Mouse (Mus musculus) myocyte (in vitro differentiated cells): ENCODE measurements around the gene Esrrg. TPM values are rescaled to one million over a fixed set of nuclear protein-coding genes. Genes with fewer than 3 reads are reported as not detected.

Experiments used
- H3K27me3 ChIP-seq: one replicate; pipeline ENCODE4 v1.6.1; 2011; ENCODE audit not compliant: control insufficient read depth, insufficient read depth, insufficient read length
- H3K36me3 ChIP-seq: one replicate; pipeline ENCODE4 v1.6.1; 2011; ENCODE audit not compliant: control insufficient read depth, insufficient read depth
- H3K4me2 ChIP-seq: one replicate; pipeline ENCODE4 v1.6.1; 2011; ENCODE audit warnings: low read depth, control low read depth
- H3K4me3 ChIP-seq: one replicate; pipeline ENCODE4 v1.5.1; 2011; ENCODE audit warnings: mild to moderate bottlenecking, control low read depth, moderate library complexity
- H3K79me2 ChIP-seq: one replicate; pipeline ENCODE4 v1.6.1; 2011; ENCODE audit not compliant: control insufficient read depth, insufficient read depth
- H3ac ChIP-seq: one replicate; pipeline ENCODE4 v1.6.1; 2011; ENCODE audit not compliant: control insufficient read depth, insufficient read length
- CEBPB ChIP-seq: IDR thresholded peaks from 2 replicates; pipeline ENCODE4 v1.6.1; 2011; ENCODE audit warnings: mild to moderate bottlenecking, moderate library complexity; ENCODE audit not compliant: poor library complexity, insufficient read depth, severe bottlenecking
- E2F4 ChIP-seq: IDR thresholded peaks from one replicate; pipeline ENCODE4 v1.6.1; 2011; ENCODE audit warnings: mild to moderate bottlenecking, control low read depth, moderate library complexity; ENCODE audit not compliant: insufficient read depth
- MAX ChIP-seq: IDR thresholded peaks from one replicate; pipeline ENCODE4 v1.6.1; 2011; ENCODE audit warnings: low read depth, mild to moderate bottlenecking, control low read depth
- MYOD1 ChIP-seq, 3 experiments: IDR thresholded peaks; one replicate each; pipeline ENCODE4 v1.6.1; 2011; ENCODE audit warnings: control low read depth in 2 of 3, low read depth in 2 of 3, mild to moderate bottlenecking in 2 of 3, moderate library complexity in 1 of 3; ENCODE audit not compliant: insufficient read length in 2 of 3, control insufficient read depth in 1 of 3
- MYOG ChIP-seq, 3 experiments: IDR thresholded peaks; one replicate each; pipeline ENCODE4 v1.6.1; 2011; ENCODE audit warnings: control low read depth in 2 of 3, low read depth in 2 of 3, mild to moderate bottlenecking in 2 of 3; ENCODE audit not compliant: insufficient read length in 2 of 3, control insufficient read depth in 1 of 3, insufficient read depth in 1 of 3
- POLR2A ChIP-seq: IDR thresholded peaks from one replicate; pipeline ENCODE4 v1.6.1; 2011; ENCODE audit warnings: low read depth, mild to moderate bottlenecking, control low read depth, moderate library complexity; ENCODE audit not compliant: insufficient read length
- POLR2AphosphoS2 ChIP-seq: IDR thresholded peaks from one replicate; pipeline ENCODE4 v1.6.1; 2011; ENCODE audit warnings: low read depth, control low read depth; ENCODE audit not compliant: insufficient read length
- REST ChIP-seq: IDR thresholded peaks from one replicate; pipeline ENCODE4 v1.6.1; 2011; ENCODE audit warnings: mild to moderate bottlenecking, control low read depth, moderate library complexity; ENCODE audit not compliant: insufficient read depth, insufficient read length
- SRF ChIP-seq: IDR thresholded peaks from one replicate; pipeline ENCODE4 v1.6.1; 2011; ENCODE audit warnings: low read depth; ENCODE audit not compliant: control insufficient read depth, insufficient read length
- TCF12 ChIP-seq: IDR thresholded peaks from one replicate; pipeline ENCODE4 v1.6.1; 2011; ENCODE audit warnings: mild to moderate bottlenecking, control low read depth; ENCODE audit not compliant: poor library complexity, insufficient read depth, severe bottlenecking
- TCF3 ChIP-seq: IDR thresholded peaks from one replicate; pipeline ENCODE4 v1.6.1; 2011; ENCODE audit warnings: low read depth, control low read depth; ENCODE audit not compliant: insufficient read length
- USF1 ChIP-seq: IDR thresholded peaks from one replicate; pipeline ENCODE4 v1.6.1; 2011; ENCODE audit warnings: low read depth, mild to moderate bottlenecking, control low read depth, moderate library complexity
- polyA plus RNA-seq: library from polyadenylated mRNA; unstranded; fragments of >200 nt; fragmentation: generic; extraction: Trizol; gene quantifications from one replicate; pipeline ENCODE4 v1.2.1, GENCODE M21; 2012; ENCODE audit warnings: missing spikeins

Gene Esrrg
- polyA plus RNA-seq, 1 experiment: 0.20 TPM

GRCm38 (mm10) chr1:187765577-187765976 is 157.0 kb downstream of the Esrrg start:
- TF ChIP-seq SRF: no peak
- TF ChIP-seq USF1: no peak
- no peak for TF ChIP-seq E2F4
- no peak for TF ChIP-seq TCF3
- TF ChIP-seq MAX: no peak
- TF ChIP-seq MYOG (IDR thresholded peaks at IDR 0.05; ENCODE audit: control insufficient read depth in 1 of 3, insufficient read depth in 1 of 3, insufficient read length in 2 of 3, low read depth in 2 of 3): no peak
- no peak for TF ChIP-seq CEBPB
- no peak for TF ChIP-seq MYOD1 (IDR thresholded peaks at IDR 0.05; ENCODE audit: control insufficient read depth in 1 of 3, insufficient read length in 2 of 3, low read depth in 2 of 3)
- TF ChIP-seq REST: no peak
- TF ChIP-seq POLR2A: no peak
- TF ChIP-seq POLR2AphosphoS2: no peak
- no peak for TF ChIP-seq TCF12
- Histone ChIP-seq H3K27me3 (peaks cover 3% of the 10 kb centered on the region), H3K4me3 (no peak overlapping the region), H3ac (no peak overlapping the region), H3K4me2 (no peak overlapping the region), H3K79me2 (no peaks in the 10 kb centered on the region), H3K36me3 (no peaks in the 10 kb centered on the region)

DNA sequence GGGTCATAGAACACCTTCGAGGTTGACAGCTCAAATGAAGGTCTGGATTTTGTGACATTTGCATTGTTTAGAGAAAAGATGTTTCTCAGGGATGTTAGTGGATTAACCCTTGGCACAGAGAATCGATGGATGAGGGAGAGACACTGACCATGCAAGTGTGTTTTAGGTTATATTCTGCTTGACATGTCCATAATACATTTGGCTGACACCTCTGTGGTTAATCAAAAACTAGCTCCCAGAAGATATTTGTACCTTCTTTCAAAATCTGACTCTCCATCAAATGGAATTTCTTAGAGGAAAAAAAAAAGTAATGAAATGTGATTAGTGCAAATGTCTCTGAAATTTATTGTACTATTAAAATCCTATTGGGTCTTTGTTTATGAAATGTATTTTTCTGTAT is 158.8 kb downstream of the Esrrg start:
- Histone ChIP-seq H3K36me3 (no peaks in the 10 kb centered on the region), H3K27me3 (peaks cover 3% of the 10 kb centered on the region), H3K4me3 (no peak overlapping the region), H3ac (no peak overlapping the region), H3K4me2 (no peak overlapping the region), H3K79me2 (no peaks in the 10 kb centered on the region)
- TF ChIP-seq POLR2AphosphoS2: no peak
- no peak for TF ChIP-seq MYOG (IDR thresholded peaks at IDR 0.05; ENCODE audit: control insufficient read depth in 1 of 3, insufficient read depth in 1 of 3, insufficient read length in 2 of 3, low read depth in 2 of 3)
- no peak for TF ChIP-seq SRF
- no peak for TF ChIP-seq CEBPB
- TF ChIP-seq REST: no peak
- no peak for TF ChIP-seq TCF3
- TF ChIP-seq MYOD1 (IDR thresholded peaks at IDR 0.05; ENCODE audit: control insufficient read depth in 1 of 3, insufficient read length in 2 of 3, low read depth in 2 of 3): no peak
- TF ChIP-seq USF1: no peak
- no peak for TF ChIP-seq TCF12

DNA sequence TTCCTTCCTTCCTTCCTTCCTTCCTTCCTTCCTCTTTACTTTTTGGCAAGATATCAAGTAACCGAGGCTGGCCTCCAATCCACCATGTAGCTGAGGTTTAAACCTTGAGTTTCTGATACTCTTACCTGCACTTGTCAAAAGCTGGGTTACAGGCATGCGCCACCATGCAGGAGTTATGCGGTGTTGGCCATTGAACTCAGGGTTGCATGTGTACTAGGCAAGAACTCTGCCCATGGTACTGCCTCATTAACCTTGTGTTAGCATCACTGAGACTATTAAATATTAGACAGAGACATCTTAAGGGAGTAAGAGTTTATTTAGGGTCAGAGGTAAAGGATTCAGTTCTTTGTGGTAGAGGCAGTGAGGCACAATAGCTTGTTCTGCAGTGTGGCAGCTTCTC is 161.6 kb downstream of the Esrrg start:
- Histone ChIP-seq H3K36me3 (no peaks in the 10 kb centered on the region), H3K27me3 (peaks cover 3% of the 10 kb centered on the region), H3K79me2 (no peaks in the 10 kb centered on the region), H3K4me2 (no peak overlapping the region), H3ac (no peak overlapping the region), H3K4me3 (no peak overlapping the region)
- TF ChIP-seq E2F4: no peak
- TF ChIP-seq CEBPB: no peak
- TF ChIP-seq SRF: no peak
- TF ChIP-seq POLR2A: no peak

DNA sequence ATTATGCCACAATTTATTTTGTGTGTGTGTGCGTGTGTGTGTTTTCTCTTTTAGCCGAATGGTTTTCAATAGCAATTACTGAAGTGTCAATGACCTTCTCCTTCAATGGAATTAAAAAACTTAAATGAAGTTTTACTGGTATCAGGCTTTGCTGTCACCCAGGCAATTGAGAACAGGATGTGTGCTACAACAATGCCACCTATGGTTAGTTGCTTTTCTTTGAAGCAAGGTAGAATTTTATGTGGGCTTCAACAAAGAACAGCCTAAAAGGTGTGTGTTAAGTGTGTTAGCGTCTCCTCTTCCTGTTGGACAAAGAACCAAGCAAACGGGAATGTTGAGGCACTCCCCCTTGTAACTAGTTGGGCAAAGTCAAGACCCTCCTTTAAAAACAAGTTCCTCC is 162.5 kb downstream of the Esrrg start:
- H3K27me3 ChIP-seq: peaks cover 3% of the 10 kb centered on the region
- no peaks in the 10 kb centered on the region for H3K79me2 ChIP-seq

DNA sequence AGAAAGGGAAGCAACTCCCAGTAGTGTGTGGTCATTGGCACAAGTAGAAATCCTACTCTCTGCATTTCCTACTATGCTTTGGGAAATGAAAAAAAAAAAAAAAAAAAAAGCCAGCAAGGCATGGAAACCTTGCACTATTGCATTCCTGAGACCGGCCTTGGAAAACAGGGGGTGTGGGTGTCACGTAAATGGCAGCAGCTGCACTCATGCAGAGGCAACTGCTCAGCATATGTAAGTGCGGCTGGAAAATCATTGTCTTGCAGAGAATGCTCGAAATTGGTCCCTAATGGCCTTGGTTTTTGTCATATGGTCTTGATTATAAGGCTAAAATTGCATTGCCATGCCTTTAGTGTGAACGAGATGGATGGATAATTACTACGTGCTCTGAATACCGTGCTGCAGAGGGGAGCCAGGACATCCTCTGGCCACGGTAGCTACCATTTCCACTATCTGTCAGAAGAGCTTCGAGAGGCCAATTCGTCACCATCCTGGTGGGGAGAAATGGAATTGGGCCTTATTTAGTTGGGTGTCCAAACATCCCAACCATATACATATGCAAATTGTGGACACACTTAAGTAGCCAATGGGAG is 171.1 kb downstream of the Esrrg start:
- no peaks in the 10 kb centered on the region for H3K36me3 ChIP-seq
- H3K27me3 ChIP-seq: no peaks in the 10 kb centered on the region
- TF ChIP-seq E2F4: no peak
- peak in 1 of 3 experiments; percentile 27 for TF ChIP-seq MYOG (IDR thresholded peaks at IDR 0.05; ENCODE audit: control insufficient read depth in 1 of 3, insufficient read depth in 1 of 3, insufficient read length in 2 of 3, low read depth in 2 of 3)
- TF ChIP-seq MYOD1 (IDR thresholded peaks at IDR 0.05; ENCODE audit: control insufficient read depth in 1 of 3, insufficient read length in 2 of 3, low read depth in 2 of 3): peak in 2 of 3 experiments; percentile 5 to 28
- H3K4me2 ChIP-seq: no peak overlapping the region
- no peak overlapping the region for H3ac ChIP-seq
- H3K79me2 ChIP-seq: no peaks in the 10 kb centered on the region
- H3K4me3 ChIP-seq: no peak overlapping the region

More for the DNA sequence above, 162.5 kb downstream of the Esrrg start:
- no peak overlapping the region for H3K4me3 ChIP-seq
- no peak overlapping the region for H3K4me2 ChIP-seq
- no peak for TF ChIP-seq TCF3
- no peak for TF ChIP-seq TCF12
- TF ChIP-seq CEBPB: no peak
- H3ac ChIP-seq: no peak overlapping the region
- H3K36me3 ChIP-seq: no peaks in the 10 kb centered on the region
